Mouse (Mus musculus): ENCODE measurements at regions not wholly inside any gene's neighbourhood (a gene's known extent, or its start where the extent isn't known, plus 50 kb on each side); places are given as distances from the start of the nearest gene placed in this dataset.

GRCm38 (mm10) chr4:74586400-74586799 lies 344.1 kb downstream of the Kdm4c start:
- TF ChIP-seq CTCF (IDR thresholded peaks at IDR 0.05; ENCODE audit: low read depth) (no peak), EP300 (IDR thresholded peaks at IDR 0.05; ENCODE audit: low read depth) (no peak)
